Mouse (Mus musculus): ENCODE measurements around the gene Rab22a.
"Not testable (repeated sequence)": the region's sequence is repeated elsewhere in the genome, so short reads cannot be mapped to it uniquely, and the experiment has no call there.

Rab22a gene

DNA sequence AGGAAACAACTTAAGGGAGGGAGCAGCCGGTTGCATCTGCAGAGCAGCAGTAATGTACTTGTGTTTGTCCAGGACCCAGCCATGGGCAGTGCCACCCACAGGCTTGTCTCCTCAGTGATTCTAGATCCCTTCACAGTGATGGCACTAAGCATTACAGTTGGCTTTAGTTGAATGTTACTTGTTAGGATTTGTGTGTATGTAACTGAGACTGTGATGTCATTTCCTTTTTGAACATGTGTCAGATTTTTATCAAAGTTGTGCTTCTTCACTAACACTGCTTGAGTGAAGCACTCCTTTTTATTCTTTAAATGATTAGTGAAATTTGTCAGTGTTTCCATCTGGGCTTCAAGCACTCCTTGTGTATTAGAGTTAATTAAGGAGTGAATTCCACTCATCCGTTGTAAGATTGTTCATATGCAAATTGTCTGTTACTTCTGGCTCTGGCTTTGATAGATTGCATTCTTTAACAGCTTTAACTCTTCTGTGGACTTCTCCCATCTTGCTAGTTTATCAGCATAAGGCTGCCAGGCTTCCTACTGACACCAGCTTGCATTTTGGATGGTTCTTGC, 12.9 kb downstream of the Rab22a start:
- peak; percentile 47 for DNase-seq (ENCODE audit: low read depth)

DNA sequence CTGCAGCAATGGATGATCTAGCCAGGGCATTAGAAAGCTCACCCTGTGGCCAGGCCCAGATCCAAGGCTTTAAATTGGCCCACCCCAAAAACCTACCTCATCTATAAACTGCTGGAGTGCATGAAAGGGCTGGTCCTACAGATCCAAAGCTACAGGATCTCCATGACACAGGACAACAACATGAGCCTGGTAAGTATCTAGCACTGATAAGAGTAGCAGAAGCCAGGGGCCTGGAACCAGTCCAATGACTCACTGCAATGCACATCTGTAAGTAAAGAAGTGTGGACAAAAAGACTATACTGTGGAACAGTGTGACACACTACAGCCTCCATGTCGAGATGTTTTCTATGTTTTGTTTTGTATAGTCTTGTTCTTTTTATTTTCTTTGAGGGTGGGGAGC, 13.9 kb downstream of the Rab22a start:
- no peak for DNase-seq (ENCODE audit: low read depth)

DNA sequence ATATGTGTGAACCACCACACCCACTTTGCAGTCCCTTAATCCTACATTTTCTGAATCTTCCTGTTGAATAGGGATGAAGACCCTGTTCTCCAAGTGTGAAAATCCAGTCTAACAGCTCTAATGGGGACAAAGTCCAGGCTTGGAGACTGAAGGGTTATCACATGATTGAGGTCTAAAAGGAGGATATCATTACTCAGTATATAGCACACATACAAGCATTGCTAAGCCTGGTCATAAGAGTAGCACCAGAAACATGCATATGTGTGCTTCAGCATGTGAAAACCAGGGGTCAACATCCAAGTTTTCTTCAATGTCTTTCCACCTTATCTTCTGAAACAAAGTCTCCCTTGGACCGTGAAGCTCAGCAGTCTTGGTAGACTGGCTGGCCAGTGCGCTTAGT, 19.0 kb downstream of the Rab22a start:
- no peak for DNase-seq (ENCODE audit: low read depth)

DNA sequence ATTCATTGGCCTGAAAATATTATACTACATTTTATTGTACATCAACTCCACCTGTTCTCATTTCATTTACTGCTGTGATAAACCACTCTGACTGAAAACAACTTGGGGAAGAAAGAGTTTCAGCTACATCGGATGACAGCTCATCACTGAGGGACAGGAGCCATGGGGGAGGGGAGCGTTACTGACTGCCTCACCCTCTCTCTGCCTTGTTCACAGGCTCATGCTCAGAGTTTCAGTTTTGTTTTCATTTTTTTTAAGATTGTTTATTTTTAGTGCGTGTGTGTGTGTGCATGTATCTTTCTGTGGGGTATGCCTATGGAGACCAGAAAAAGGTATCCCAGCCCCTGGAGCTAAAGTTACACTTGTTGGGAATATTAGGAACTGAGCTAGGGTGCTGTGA, 19.7 kb downstream of the Rab22a start:
- peak; percentile 88 for DNase-seq (ENCODE audit: low read depth)

DNA sequence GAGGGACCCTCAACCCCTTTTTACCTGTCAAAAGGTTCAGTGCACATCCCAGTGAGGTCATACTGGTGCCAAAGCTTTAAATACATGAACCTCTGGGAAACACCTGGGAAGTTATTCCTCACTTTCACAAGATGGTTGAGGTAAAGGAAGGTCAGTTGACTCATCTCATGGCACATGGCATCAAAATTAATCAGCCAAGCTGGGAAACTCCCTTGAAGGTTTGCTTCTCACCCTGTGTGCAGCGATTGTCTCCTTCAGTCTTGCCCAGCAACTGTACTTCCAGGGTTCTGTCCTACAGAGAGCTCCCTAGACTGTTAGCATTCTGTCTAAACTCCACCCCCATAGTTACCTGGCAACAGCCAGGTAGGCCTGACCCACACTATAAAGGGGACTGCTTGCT, 20.6 kb downstream of the Rab22a start:
- peak; percentile 59 for DNase-seq (ENCODE audit: low read depth)

DNA sequence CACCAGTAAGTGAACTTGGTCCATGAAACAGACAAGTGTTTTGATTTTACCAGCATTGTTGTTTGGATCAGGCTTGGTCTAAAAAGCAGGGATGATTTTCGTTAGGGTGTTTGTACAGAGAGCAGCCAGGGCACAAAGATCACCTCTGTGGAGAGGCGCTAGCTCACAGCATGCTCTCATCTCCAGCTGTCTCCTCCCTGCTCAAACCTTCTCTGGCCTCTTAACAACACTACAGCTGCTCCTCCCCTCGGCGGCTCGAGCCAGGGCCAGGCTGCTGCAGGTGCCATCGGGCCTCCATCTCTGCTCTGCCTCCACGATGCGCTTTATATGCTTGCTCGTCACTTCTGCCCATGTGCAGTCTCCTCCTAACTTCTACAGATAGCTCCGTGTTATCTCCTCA, 23.2 kb downstream of the Rab22a start:
- DNase-seq (ENCODE audit: low read depth), result no peak

DNA sequence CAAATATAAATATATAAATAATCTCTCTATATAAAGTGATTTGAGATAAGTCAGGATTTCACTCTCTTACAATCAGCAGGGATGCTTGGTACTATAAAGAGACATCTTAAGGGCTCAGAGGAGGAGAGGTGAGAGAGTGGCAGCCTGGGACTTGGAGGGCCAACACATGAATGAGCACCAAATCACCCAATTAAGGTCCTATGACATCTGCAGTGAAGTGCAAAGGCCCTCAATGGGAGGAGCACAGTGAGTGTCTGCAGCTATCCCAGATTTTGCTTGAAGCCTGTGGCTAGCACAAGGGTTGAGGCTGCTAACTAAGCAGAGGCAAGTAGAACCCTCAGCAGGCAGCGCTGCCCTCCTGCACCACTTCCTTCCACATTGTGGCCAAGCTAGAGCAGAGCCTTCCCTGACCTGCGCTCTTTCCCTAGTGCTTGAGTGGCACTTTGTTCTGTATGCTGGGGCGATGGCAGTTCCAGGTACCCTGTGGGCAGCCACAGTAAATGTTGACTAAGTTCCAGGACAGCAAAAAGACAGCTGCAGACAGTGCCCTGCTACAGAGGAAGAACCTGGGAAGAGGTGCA, 26.3 kb downstream of the Rab22a start:
- DNase-seq (ENCODE audit: low read depth), result no peak

DNA sequence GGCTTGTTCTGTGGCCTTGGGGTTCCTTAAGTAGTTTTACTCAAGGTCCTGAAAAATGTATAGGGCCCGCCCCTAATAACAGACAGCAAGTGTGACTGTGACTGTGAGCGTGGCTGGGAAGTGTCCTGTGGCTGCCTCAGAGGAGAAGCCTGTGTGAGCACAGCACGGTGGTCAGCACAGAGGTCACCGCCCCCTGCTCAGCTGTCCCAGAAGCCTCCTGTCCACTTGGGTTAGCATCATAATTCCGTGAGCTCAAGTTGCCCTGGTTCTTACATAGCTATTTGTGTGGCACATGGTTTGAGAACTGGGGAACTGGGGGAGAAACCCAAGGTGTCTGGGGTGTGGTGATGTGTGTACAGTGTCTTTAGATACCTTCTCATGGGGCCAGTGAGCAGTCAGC, 27.8 kb downstream of the Rab22a start:
- DNase-seq (ENCODE audit: low read depth), result no peak

DNA sequence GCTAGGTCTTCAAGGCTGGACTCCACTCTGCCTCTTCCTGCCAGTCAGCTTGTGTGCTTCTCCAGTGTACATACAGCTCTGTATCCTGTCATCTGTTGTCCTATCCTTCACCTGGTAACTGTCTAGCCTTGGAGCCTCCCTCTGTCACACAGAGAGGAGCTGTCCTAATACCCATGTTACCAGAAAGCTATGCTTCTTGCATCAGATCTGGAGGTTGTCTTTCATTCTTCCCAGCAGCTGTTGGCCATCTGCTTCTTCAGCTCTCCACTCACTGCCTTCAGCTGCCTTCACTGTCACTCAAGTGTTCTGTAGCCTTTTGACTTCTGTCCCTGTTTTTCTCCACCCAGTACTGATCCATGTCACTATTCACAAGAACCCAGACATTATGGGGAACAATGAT, 30.3 kb downstream of the Rab22a start:
- no peak for DNase-seq (ENCODE audit: low read depth)

DNA sequence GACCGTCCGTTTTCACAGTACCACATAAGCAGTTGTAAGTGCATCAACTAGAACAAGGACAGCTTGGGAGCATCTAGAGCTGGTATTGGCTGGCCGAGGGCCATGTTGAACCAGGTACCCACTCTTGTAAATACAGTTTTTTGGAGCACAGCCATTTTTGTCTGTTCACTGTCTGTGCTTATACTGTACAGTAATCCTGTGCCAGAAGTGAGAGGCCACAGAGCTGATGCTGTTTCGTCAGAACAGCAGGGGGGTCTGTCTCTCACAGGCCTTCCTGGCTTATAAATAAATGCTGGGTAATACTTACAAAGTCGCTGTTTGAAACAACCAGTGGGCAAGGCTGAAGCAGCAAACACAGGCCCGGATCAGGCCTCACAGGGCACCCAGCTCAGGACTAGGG, 32.2 kb downstream of the Rab22a start:
- no peak for DNase-seq (ENCODE audit: low read depth)

DNA sequence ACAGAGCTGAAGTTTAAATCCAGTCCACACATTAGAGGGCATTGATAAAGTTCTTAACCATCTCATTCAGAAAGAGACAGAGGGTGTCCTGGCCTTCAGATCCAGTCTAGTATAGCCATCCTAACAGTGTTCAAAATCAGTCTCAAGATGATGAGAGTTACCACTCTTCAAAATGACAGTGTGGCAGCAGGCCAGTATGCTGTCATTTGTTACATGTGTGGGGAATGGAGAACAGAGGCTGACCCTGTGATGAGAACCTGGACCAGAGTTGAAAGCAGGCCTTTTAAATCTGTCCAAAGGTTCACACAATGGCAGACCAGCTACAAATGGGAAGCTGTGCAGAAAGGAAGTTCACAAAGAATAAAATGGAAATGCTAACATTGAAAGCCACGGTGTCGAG, 33.1 kb downstream of the Rab22a start:
- DNase-seq (ENCODE audit: low read depth), result no peak

DNA sequence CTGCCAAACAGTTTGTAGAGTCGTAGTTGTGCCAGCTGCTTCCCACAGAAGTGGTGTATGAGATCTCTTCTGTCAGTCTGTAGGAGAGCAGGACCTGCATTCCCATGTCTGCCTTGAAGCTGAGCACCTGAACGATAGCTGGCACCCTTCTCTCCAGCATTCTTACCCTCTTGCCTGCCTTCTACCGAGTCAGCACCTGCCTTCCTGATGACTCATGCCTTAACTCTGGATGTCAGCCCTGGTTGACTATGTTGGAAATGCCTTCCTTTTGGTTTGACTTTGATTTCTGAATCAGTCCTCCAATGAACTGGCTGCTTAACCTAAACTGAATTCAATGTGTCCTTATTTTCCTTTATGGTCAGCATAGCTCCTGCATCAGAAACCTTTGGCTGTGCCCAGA, 39.3 kb downstream of the Rab22a start:
- no peak for DNase-seq (ENCODE audit: low read depth)

DNA sequence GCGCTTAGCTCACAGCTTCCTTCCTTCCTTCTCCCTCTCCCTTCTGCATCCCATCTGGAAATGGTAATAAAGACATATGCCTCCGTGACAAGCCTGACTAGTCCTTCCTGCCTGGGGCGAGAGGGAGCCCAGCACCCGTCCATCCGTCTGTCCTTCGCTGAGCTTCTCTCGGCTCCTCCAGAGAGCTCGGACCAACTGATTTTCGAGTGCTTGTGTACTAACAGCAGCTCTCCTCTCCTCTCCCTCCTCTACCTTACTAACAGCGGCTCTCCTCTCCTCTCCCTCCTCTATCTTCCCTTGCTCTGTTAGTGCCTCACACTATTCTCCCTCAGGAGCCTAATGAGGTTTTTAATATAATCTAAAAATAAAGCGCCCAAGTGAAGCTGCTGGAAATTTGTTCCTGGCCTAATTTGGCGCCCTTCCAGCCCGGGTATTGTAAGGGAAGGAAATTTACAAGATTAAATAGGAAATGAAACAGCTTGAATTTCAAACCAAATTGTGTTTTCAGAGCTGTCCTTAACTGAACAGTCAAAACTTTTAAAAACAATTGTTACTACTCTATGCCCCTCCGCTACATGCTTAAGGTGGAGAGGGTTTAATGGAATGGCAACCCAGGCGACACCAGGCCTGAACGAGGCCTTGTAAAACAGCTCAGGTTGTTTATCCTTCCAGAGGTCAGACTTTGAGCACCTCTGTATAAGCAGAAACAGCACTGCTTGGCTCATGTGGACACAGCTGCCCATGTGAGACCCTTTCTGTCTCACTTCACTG, 42.7 kb downstream of the Rab22a start:
- DNase-seq (ENCODE audit: low read depth), result no peak

DNA sequence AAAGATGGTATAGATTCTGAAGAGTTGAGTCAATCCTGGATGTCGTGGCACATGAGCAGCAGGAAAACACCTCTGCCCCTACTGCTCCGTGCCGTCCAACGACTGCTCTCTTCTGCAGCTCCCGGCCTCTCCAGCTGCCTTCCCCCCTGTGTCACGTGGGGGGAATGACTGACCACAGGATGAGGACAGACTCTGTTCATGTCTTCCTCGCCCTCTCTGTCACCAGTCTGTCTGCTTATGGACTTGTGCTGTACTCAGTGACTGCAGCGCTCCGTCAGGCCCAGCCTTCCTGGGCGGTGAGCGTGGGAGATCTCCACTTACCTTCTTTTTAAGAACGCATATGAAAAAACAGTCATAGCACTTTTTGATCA, 43.3 kb downstream of the Rab22a start:
- no peak for DNase-seq (ENCODE audit: low read depth)

DNA sequence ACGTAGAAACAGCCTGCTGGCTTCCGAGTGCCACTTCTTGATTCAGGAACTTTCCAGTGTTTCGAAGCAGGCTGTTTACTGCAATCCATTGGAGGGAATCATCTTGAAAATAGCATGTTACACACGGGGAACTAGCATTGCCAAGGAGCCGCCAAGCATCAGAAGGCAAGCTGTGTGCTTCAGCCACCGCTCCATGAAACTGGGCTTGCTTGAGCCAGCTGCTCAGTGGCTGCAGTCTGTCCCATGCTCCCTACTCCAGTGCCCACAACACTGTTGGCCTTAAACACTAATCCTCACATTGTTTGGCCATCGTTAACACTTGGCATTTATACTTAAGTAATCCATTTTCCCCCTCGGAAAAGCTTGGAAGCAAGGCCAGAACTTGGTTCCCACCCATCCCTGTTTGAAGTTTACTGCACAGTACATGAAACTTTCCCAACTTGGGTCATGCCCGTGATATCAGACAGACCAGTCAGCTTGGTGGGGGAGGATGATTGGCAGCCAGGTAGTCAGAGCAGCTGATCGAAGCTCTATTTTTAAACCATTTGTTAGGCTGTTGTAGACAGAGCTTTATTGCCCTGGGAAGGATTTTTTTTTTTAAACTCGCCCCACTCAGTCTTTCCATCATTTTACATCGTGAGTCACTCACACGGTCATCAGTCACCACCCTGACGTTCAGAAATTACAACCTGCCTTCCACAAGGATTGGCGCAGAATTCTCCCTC, 46.4 kb downstream of the Rab22a start:
- DNase-seq (ENCODE audit: low read depth), result no peak

DNA sequence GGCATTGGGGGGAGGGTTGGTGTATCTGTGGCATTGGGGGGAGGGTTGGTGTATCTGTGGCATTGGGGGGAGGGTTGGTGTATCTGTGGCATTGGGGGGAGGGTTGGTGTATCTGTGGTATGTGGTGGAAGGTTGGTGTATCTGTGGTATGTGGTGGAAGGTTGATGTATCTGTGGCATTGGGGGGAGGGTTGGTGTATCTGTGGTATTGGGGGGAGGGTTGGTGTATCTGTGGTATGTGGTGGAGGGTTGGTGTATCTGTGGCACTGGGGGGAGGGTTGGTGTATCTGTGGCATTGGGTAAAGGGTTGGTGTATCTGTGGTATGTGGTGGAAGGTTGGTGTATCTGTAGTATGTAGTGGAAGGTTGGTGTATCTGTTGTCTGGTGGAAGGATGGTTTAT, 48.1 kb downstream of the Rab22a start:
- DNase-seq (ENCODE audit: low read depth), result peak; percentile 20

DNA sequence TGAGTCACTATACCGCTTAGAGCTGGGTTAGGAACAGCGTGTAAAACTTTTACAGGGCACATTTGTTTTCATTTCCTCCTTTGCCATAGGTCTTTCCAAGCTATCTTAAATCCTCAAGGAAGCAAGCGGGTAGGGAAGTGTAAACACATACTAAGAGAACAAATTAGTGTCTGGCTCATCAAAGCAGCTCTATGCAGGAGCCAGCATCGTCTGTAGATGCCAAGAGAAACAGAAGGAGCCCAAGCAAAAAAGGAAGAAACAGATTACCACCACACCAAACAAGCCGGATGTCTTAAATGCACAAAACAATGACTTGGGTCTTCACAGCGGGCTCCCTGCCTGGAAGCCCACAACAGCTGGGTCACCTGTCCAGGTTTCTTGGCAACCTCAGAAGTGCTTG, 50.6 kb downstream of the Rab22a start:
- no peak for DNase-seq (ENCODE audit: low read depth)

DNA sequence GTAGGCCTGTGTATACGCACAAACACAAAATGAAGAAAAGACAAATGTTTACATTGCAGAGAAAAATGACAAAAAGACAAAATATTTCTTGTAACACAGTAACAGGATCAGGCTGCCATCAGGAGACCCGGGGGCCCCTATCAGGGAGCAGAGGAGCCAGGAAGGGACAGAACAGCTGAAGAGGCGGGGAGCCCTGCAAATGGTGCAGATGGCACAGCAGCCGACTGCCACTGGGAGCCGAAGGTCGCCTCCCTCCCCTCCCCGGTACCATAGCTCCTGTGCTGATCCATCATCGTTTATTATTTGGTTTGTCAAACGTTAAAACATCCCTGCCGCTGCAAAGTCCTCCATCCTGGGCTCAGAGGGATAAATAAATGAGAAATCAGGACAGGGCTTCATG, 53.1 kb downstream of the Rab22a start:
- DNase-seq (ENCODE audit: low read depth), result no peak

DNA sequence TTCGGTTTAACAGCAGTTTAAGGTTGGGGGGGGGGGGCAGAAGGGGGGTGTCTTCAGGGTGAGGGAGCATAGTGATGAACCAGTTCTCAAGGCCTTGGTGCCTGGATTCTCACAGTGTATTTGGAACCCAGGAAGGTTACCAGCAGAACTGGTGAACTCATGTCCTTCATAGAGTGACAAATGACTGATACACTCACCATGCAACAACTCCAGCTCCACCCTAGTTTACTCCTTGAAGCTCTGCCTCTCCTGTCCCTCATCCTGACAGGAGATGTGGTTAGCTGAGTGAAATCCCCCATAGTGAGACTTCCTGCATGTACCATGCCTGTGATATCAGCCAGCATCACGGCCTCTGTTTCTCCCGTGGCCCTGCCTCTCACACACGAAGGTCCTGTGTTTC, 53.7 kb downstream of the Rab22a start:
- no peak for DNase-seq (ENCODE audit: low read depth)

DNA sequence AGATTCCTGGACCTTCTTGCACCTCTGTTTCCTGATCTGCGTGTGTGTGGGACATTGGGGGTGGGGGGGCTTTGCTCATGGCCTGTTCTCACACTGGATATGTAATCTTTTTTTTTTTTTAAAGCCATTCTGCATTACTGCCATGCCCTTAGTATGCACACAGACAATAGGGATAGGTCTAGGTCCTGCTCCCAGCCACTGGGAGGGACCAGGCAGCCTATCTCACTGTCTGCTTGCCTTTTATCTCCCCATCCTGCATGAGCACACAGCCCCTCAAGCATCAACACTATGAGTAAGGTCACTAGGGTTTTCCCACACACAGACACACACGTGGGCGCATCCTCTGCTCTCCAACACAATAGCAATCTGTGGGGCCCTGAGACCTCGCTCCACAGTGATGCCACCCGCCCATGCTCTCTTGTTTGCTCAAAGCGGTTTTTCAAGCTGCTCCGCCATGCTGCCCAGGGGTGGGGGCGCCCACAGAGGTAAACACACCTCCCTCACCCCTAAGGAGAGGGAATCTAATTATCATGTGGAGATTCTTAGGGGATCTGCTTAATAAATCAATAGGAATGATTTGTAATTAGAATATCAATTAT, 55.2 kb downstream of the Rab22a start:
- DNase-seq (ENCODE audit: low read depth), result no peak

DNA sequence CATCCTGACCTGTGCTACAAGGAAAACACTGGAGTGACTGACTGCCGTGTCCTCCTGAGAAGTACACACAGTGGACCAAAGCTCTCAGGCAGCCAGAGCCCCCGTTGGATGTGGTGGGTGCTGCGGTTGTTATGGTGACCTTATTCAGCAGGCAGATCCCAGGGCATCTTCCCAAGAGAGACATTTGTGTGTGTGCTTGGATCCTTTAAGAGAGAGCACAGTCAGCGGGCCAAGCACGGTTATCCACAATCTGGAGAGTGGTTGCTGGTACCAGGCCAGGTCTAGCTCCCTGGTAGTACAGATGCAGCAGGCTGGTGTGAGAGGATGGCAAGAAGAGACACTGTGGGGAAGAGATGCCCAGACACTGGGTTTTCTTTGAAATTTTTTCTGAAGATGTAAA, 57.4 kb downstream of the Rab22a start:
- DNase-seq (ENCODE audit: low read depth), result no peak

DNA sequence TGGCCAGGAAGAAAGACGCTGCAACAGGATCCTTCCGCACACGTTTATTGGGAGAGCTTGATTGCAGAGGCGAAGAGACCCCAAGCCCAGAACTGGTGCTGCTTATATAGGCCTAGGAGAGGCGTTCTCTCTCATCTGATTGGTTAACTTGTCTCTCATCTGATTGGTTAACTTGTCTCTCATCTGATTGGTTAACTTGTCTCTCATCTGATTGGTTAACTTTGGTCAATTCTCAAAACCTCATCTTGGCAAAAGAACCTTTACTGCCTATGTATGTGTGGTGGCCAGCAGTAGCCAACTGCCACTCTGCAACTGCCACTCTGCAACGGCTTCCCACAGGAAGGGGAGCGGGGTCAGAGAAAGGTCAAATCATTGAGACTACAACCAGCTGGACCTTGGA, 59.6 kb downstream of the Rab22a start, which contains the start of gene 1700010B08Rik:
TSS of gene 1700010B08Rik (plus strand) at position 301 of the 400 bp plus-strand sequence.
- DNase-seq (ENCODE audit: low read depth), result not testable (repeated sequence)
